Mouse (Mus musculus): ENCODE measurements at regions not wholly inside any gene's neighbourhood (a gene's known extent, or its start where the extent isn't known, plus 50 kb on each side); places are given as distances from the start of the nearest gene placed in this dataset.

DNA sequence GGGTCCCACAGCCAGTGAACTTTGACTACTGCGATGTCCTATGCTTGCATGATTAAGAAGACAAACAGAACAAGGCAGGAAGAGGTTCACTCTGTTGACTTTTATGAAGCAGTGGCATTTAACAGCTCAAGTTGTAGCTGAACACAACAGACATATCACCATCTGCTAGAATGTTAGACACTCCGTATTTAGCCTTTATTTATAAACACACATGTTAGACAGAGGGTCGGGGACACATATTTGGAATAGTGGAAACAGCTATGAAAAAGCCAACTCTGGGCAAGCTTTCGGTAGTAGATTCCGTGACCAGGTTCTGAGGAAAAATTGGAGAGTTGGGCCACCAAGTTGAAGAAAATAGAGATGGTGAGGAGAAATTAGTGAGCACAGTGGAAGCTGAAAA is 775.6 kb upstream of the Fam98a start:
- TF ChIP-seq CTCF (IDR thresholded peaks at IDR 0.05; ENCODE audit: borderline replicate concordance, extremely low read depth, insufficient read depth, insufficient read length) (no peak), POLR2A (IDR thresholded peaks at IDR 0.05; ENCODE audit: borderline replicate concordance, extremely low read depth, insufficient read depth, insufficient read length, poor library complexity, severe bottlenecking) (no peak)
